Comparison of ENCODE assay signal across 30 mouse cellular contexts in the genomic region with DNA sequence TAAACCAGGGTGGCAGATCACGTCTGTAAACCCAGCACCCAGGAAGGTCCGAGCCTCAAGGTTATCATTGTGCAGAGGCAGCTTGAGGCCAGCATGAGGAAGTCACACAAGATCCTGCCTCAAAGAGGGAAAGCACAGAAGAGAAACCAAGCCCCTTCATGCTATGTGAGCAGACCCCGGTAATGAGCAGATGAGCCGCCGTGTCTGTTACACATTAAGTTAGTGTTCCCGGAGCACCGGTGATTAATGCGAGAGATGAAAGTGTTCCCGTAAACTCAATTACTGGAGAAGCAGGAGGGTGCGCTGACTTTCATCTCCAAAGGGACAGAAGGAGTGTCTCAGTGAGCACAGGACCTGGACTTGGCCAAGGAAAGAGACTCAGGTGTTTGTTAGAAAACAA. TPM values are rescaled to one million over a fixed set of nuclear protein-coding genes. Genes with fewer than 3 reads are reported as not detected.
"Had no signal": no experiment of that assay in that cellular context is flagged by ENCODE, and none has a peak within 500 bp of the region (broad histone marks: within the 10 kb centered on the region; RNA-seq: fewer than 3 reads in every experiment).

No protein-coding gene starts in this region.

RNA-seq across cellular contexts. Expression of gene Mettl7a3, which starts 5.4 kb away (rescaled TPM):
- polyA plus RNA-seq: limb, embryonic 10.5 days; limb, embryonic 11.5 days; liver, adult 2 months; liver, embryonic 11.5 days; liver, embryonic 12.5 days; liver, embryonic 13.5 days; liver, embryonic 14.5 days; liver, embryonic 15.5 days; liver, embryonic 16.5 days; liver, postnatal 0 days; lung, embryonic 14.5 days; lung, embryonic 15.5 days; lung, embryonic 16.5 days; macrophage; midbrain, embryonic 10.5 days; midbrain, embryonic 11.5 days; midbrain, embryonic 12.5 days; midbrain, embryonic 13.5 days; midbrain, embryonic 14.5 days; midbrain, embryonic 15.5 days; midbrain, embryonic 16.5 days; midbrain, postnatal 0 days; myocyte; neural tube, embryonic 11.5 days had no signal

RNA-seq across cellular contexts. Expression of gene Methig1, which starts 23.6 kb away (rescaled TPM):
- polyA plus RNA-seq: limb, embryonic 11.5 days; limb, embryonic 14.5 days; limb, embryonic 15.5 days; liver, embryonic 11.5 days; liver, embryonic 12.5 days; liver, embryonic 13.5 days; lung, adult 2 months; lung, embryonic 14.5 days; lung, embryonic 15.5 days; lung, postnatal 0 days; macrophage; midbrain, embryonic 10.5 days; midbrain, embryonic 11.5 days; midbrain, embryonic 12.5 days; midbrain, embryonic 13.5 days; midbrain, embryonic 14.5 days; midbrain, embryonic 16.5 days; midbrain, postnatal 0 days; myocyte; neural tube, embryonic 11.5 days had no signal

RNA-seq across cellular contexts. Expression of gene Mettl7a2, which starts 23.7 kb away (rescaled TPM):
- polyA plus RNA-seq: limb, embryonic 10.5 days; limb, embryonic 11.5 days; limb, embryonic 12.5 days; limb, embryonic 15.5 days; liver, embryonic 11.5 days; liver, embryonic 12.5 days; liver, embryonic 13.5 days; liver, embryonic 15.5 days; liver, embryonic 16.5 days; liver, postnatal 0 days; lung, adult 2 months; lung, embryonic 14.5 days; lung, embryonic 15.5 days; lung, embryonic 16.5 days; macrophage; midbrain, embryonic 10.5 days; midbrain, embryonic 11.5 days; midbrain, embryonic 12.5 days; midbrain, embryonic 13.5 days; midbrain, embryonic 14.5 days; midbrain, embryonic 15.5 days; midbrain, embryonic 16.5 days; midbrain, postnatal 0 days; myocyte had no signal

RNA-seq across cellular contexts. Expression of gene Higd1c, which starts 35.0 kb away (rescaled TPM):
- polyA plus RNA-seq: limb, embryonic 10.5 days; limb, embryonic 11.5 days; limb, embryonic 12.5 days; limb, embryonic 13.5 days; limb, embryonic 14.5 days; limb, embryonic 15.5 days; liver, adult 2 months; liver, embryonic 11.5 days; liver, embryonic 12.5 days; liver, embryonic 13.5 days; liver, embryonic 14.5 days; liver, embryonic 15.5 days; liver, embryonic 16.5 days; liver, postnatal 0 days; lung, adult 2 months; lung, embryonic 14.5 days; lung, embryonic 15.5 days; lung, embryonic 16.5 days; lung, postnatal 0 days; macrophage; midbrain, embryonic 10.5 days; midbrain, embryonic 11.5 days; midbrain, embryonic 12.5 days; midbrain, embryonic 13.5 days; midbrain, embryonic 14.5 days; midbrain, embryonic 15.5 days; midbrain, embryonic 16.5 days; midbrain, postnatal 0 days; myocyte; neural tube, embryonic 11.5 days had no signal
